Mouse (Mus musculus) layer of hippocampus, adult 11-12 months (tissue): ENCODE measurements around the gene Fam189a1.

ENCODE experiments used
- DNase-seq: peaks from one replicate; pipeline ENCODE4 v3.0.0; 2022; ENCODE audit warnings: low spot score

Gene Fam189a1

GRCm38 (mm10) chr7:65104207-65105096, 51.9 kb downstream of the Fam189a1 start:
- DNase-seq, result no peak

DNA sequence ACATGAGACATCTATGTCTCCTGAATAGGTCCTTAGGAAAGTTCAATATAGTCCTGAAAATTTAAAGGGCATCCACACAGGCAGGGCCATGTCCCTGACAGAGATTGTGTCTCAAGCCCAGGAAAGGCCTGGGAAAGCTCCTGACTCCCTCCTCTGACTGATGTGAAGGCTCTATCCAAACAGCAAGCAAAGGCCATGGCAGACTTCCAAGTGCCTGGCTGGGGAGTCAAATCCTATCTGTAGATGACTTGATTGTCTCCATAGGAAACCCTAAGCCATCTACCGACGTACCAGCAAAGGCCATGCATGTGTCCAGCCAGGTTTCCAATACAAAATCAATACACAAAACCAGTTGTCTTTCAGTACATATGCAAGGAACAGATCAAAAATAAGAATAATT, 54.7 kb downstream of the Fam189a1 start:
- no peak for DNase-seq

DNA sequence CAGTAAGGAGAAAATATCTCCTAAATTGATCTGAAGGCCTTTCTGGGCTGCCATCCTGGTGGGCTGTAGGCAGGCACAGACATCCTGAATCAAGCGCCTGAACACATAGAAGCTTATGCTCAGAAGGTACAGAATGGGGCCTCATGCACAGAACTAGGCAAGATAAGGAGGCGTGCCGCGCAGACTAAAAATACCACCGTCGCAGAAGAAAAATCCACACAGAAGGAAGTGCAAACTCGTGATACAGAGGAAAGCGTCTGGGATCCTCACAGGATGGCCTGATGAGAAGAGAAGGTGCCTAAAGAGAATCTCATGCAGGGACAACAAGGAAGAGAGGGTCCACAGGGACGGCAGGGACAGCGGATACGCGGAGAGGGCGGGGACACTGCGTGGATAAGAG, 58.7 kb downstream of the Fam189a1 start:
- DNase-seq, result no peak

- peak; percentile 45 for DNase-seq
Measured at GRCm38 (mm10) chr7:65095631-65096107, 60.7 kb downstream of the Fam189a1 start.

DNA sequence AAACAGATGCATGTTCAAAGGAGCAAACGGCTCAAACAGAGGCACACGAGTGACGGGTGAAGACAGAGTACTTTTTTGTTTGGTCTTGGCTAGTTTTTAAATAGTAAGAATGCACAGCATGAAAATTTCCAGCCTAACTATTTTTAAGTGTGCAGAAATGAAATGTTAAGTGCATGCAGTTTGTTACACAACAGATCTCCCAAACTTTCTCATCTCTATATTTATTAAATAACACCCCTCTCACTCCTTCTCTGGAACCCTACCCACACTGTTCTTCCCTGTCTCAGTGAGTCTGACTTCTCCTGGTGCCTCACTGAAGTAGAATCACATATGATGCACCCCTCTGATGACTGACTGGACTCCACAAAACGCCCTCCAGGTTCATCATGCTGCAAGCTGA, 63.1 kb downstream of the Fam189a1 start:
- DNase-seq, result no peak

- DNase-seq, result peak; percentile 37
Measured at GRCm38 (mm10) chr7:65091486-65091885, 64.9 kb downstream of the Fam189a1 start.

DNA sequence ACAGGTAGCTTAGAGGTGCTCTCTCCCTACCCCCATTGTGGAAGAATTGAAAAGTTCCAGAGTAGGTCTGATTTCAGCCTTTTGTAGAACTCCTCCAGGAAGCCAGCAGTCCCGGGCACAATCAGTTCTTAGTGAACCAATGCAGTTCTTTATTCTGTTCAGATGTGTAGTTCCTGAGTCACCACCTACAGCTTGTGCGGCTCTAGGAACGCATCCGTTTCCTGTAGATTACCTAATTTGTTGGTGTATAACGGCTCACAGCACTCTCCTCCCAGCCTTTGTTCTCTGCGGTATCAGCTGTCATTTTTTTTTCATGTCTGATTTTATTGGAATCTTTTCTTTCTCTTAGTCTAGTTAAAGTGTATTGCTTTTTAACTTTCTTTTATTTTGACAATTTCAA, 70.4 kb downstream of the Fam189a1 start:
- no peak for DNase-seq

- no peak for DNase-seq
Measured at GRCm38 (mm10) chr7:65082778-65083091, 73.6 kb downstream of the Fam189a1 start.

GRCm38 (mm10) chr7:65081979-65082777, 74.2 kb downstream of the Fam189a1 start:
- DNase-seq, result no peak

DNA sequence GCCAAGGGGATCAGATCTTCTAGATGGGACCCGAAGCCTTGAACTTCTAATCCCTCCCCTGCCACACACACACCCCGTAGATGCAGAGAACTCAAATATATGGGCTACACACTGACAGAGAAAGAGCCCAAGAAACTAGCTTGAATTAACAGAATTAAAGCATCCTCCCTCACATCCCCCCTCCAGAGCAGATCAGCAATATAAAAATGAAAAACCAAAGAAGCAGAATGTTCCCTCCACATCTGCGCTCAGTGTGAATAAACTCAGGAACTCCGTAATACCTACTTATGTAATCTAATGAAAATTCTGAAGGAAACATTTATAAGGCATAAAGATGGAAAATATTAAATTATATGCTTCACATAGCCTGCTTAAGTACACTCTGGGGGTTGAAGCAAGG, 80.2 kb downstream of the Fam189a1 start:
- DNase-seq, result peak; percentile 24

DNA sequence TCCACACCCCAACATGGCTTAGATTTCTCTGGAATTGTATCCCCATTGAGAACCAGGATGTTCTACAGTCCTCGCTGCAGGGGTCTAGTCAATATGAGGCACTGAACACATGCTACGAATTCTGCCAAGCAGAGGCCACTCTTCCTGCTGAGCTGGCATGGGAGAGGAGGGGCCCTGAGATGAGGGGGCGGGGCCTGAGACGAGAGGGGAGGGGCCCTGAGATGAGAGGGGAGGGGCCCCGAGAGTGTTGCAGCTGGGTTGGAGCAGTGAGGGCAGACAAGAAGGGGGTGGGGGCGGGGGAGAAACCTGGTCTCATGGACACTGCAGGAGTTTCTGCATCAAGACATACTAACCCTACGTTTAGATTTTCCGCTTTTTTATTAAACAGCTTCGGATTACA, 82.2 kb downstream of the Fam189a1 start:
- DNase-seq, result no peak

GRCm38 (mm10) chr7:65073555-65073954, 82.8 kb downstream of the Fam189a1 start:
- peak; percentile 69 for DNase-seq

DNA sequence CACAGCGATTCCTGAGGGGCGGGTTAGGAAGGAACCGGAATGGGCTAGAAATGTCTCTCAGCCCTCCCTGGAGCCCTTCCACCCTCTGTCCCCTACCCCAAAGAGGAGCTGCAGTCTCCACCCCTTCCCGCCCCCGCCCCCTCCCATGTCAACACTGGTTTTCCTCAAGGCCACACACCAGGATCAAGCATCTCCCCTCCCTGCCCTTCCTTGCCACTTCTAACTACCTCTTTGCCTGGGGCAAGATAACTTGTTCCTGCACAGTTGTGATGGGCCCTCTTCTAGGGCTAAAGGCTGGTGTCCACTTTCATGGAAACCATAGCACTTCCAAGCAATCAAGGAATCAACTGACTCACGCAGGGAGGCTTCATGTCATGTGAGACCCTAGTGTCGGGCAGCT, 90.2 kb downstream of the Fam189a1 start:
- DNase-seq, result no peak

GRCm38 (mm10) chr7:65065457-65065856, 90.9 kb downstream of the Fam189a1 start:
- no peak for DNase-seq

DNA sequence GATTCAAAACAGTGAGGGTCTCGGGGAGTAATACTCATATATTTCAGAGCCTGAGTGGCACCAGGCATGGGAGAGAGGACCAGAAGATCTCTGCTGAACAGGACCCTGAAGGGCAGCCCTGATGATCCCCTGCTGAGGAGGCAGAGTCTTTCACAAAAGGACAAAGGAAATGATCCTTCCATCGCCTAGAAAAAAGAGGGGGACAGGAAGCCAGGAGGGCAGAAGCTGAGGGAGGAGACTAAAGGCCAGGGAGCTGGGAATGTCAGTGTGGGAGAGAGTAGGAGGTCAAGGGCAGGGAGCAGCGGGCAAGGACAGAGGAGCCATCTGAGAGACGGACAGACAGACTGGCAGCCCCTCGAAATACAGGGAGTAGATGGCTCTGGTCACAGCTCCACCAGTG, 91.7 kb downstream of the Fam189a1 start:
- DNase-seq, result no peak

DNA sequence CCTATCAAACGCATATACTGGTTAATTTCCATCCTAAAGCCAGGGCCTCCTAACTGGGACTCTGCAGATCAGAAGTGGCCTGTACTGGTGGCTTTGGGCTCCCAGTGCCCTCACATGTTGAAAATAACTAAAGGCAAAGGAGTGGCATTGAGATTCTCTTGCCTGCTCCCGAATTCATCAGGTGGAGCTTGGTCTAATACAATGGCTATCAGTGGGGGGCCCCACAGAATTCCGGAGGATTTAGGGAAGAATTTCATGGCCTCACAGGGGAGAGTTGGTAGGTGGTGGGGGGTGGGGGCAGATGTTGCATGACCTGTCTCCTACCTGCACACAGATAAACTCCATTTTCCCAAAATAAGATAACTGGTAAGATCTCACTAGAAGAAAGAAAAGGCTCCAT, 92.3 kb downstream of the Fam189a1 start:
- DNase-seq, result no peak

DNA sequence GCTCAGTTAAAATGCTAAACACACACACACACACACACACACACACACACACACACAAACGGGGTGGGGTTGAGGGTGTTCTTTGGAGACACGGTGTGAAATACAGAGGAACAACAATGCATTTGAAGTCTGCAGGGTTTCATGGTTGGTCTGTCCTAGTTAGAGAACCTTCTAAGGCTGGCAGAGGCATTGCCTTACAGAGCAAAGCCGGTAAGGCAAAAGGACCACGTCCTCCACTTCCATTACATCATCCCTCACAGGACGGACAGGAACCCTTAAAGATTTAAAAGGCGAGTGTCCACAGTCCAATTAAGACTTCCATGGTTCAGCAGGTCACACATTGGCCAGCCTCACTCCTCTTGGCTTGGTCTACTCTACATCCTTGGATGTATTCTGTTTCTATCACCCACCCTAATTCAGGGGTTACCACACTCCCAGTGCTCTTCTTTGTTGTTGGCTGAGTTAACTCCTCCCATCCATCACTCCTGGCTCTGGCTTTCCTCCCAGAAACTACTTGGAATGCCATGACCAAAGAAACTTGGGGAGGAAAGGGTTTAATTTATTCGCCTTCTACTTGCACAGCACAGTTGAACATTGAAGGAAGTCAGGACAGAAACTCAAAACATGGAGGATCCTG, 96.1 kb downstream of the Fam189a1 start:
- DNase-seq, result no peak

GRCm38 (mm10) chr7:65056864-65057263, 99.5 kb downstream of the Fam189a1 start:
- DNase-seq, result no peak

- no peak for DNase-seq
Measured at GRCm38 (mm10) chr7:65051986-65052385, 104.4 kb downstream of the Fam189a1 start.

- no peak for DNase-seq
Measured at GRCm38 (mm10) chr7:65049236-65049954, 107.0 kb downstream of the Fam189a1 start.

DNA sequence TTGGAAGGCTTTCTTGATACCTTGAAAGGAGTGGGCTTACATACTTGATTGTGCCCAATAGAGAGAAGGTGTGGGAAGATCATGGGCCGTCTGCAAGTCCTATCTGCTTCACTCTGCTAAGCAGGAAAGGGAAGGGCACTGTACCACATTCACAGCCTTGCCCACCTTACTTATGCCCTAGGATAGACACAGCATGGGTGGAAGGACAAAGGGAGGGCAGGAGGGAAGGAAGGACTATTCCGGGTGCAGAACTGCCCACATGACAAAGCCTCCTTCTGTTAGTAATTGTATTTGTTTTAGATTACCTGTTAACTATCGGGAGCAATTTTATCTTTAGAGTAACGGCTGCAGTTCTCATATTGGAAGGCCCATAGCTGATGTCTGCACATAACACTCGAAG, 108.7 kb downstream of the Fam189a1 start:
- DNase-seq, result no peak

- DNase-seq, result no peak
Measured at GRCm38 (mm10) chr7:65046690-65047089, 109.7 kb downstream of the Fam189a1 start.
